Mouse (Mus musculus): ENCODE data around the gene Stom.

- TF ChIP-seq MAFK (IDR thresholded peaks at IDR 0.05; ENCODE audit: insufficient read depth, low read depth, low read length): no peak
- TF ChIP-seq ZNF384 (IDR thresholded peaks at IDR 0.05; ENCODE audit: low read depth, low read length): no peak
These were observed 68.8 kb downstream of the Stom start for GRCm38 (mm10) chr2:35267876-35268566.
